8 mouse cellular contexts compared by ENCODE assay signal in the genomic region with DNA sequence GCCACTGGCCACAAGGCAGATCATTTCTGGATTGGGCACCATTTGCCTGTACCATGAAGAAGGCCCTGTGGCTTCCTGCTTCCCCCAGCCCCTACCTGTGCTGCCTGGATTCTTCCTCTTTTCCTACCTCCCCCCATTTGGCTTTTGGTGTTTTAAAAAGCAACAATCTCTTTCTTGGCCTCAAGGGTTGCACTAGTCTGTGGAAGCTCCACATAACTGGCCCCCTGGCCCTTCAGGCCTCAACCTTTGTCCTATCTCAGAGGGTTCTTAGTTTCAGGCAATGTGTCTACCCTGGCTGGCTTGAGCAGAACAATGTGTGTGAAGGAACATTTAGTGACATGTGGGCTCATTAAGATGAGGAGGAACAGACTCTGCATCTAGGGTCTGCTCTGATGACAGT. TPM values are rescaled to one million over a fixed set of nuclear protein-coding genes. Genes with fewer than 3 reads are reported as not detected.
DNase-seq lines count a peak whose midpoint lies in the region; ATAC-seq lines count a peak whose summit lies in the region.

Gene Pomgnt2, minus strand, starts transcription at position 101 of the 400 bp plus-strand sequence.

- H3K27ac ChIP-seq in embryonic facial prominence, embryonic 12.5 days: no peak within 1 kb of the TSS
- H3K27ac ChIP-seq in hindbrain, embryonic 13.5 days: no peak within 1 kb of the TSS
- H3K27ac ChIP-seq in liver, embryonic 16.5 days (ENCODE audit: low read length): no peak within 1 kb of the TSS

- DNase-seq in left cerebral cortex, adult 18-20 months (ENCODE audit: low spot score in 2 of 2): no peak
- no peak for DNase-seq in left cerebral cortex, adult 9 months (ENCODE audit: low spot score in 2 of 2)
- DNase-seq in right cerebral cortex, adult 18-20 months: no peak
- DNase-seq in adipocyte (ENCODE audit: low spot score): no peak

- no peaks in the 10 kb centered on the region for H3K27me3 ChIP-seq in embryonic facial prominence, embryonic 12.5 days
- peaks cover 8% of the 10 kb centered on the region; the same call in 1 of the 2 replicates for H3K27me3 ChIP-seq in hindbrain, embryonic 13.5 days
- H3K27me3 ChIP-seq in liver, embryonic 16.5 days (ENCODE audit: control insufficient read depth, insufficient read depth, low read depth, low read length): peaks cover 9% of the 10 kb centered on the region

- peaks cover 5% of the 10 kb centered on the region for H3K4me1 ChIP-seq in embryonic facial prominence, embryonic 12.5 days
- H3K4me1 ChIP-seq in hindbrain, embryonic 13.5 days (replicated peaks): peaks cover 25% of the 10 kb centered on the region
- H3K4me1 ChIP-seq in liver, embryonic 16.5 days (ENCODE audit: control insufficient read depth, low read depth, low read length): no peaks in the 10 kb centered on the region; the same call in none of the 2 replicates

- ATAC-seq in embryonic facial prominence, embryonic 12.5 days (ENCODE audit: insufficient number of reproducible peaks, insufficient read depth, low FRiP score, low TSS enrichment): no peak
- no peak for ATAC-seq in hindbrain, embryonic 13.5 days (ENCODE audit: low FRiP score)
- no peak for ATAC-seq in liver, embryonic 16.5 days (ENCODE audit: low read depth)
- no peak for ATAC-seq in granulocyte monocyte progenitor cell, adult 5-6 weeks (replicated peaks; ENCODE audit: poor library complexity, severe bottlenecking)

- H3K9me3 ChIP-seq in embryonic facial prominence, embryonic 12.5 days: no peaks in the 10 kb centered on the region
- H3K9me3 ChIP-seq in hindbrain, embryonic 13.5 days: no peaks in the 10 kb centered on the region
- H3K9me3 ChIP-seq in liver, embryonic 16.5 days (replicated peaks; ENCODE audit: control insufficient read depth, low read length): no peaks in the 10 kb centered on the region

- H3K4me3 ChIP-seq in embryonic facial prominence, embryonic 12.5 days: peak within 1 kb of the TSS; percentile 87
- H3K4me3 ChIP-seq in hindbrain, embryonic 13.5 days: peak within 1 kb of the TSS; percentile 83
- peak within 1 kb of the TSS; percentile 66 for H3K4me3 ChIP-seq in liver, embryonic 16.5 days (ENCODE audit: low read depth, low read length)

- H3K9ac ChIP-seq in embryonic facial prominence, embryonic 12.5 days: no peak within 1 kb of the TSS; the same call in 1 of the 2 replicates
- no peak within 1 kb of the TSS for H3K9ac ChIP-seq in hindbrain, embryonic 13.5 days
- no peak within 1 kb of the TSS for H3K9ac ChIP-seq in liver, embryonic 16.5 days (ENCODE audit: low read depth, low read length)

- peak within 1 kb of the TSS; percentile 86; the same call in 1 of the 2 replicates for H3K4me2 ChIP-seq in embryonic facial prominence, embryonic 12.5 days (replicated peaks)
- peak within 1 kb of the TSS; percentile 88 for H3K4me2 ChIP-seq in hindbrain, embryonic 13.5 days
- peak within 1 kb of the TSS; percentile 66; the same call in 1 of the 2 replicates for H3K4me2 ChIP-seq in liver, embryonic 16.5 days (ENCODE audit: low read depth, low read length)

- H3K36me3 ChIP-seq in embryonic facial prominence, embryonic 12.5 days: no peaks in the 10 kb centered on the region
- H3K36me3 ChIP-seq in hindbrain, embryonic 13.5 days: no peaks in the 10 kb centered on the region; the same call in 1 of the 2 replicates
- no peaks in the 10 kb centered on the region for H3K36me3 ChIP-seq in liver, embryonic 16.5 days (ENCODE audit: control insufficient read depth, insufficient read depth)

RNA-seq across cellular contexts. Expression of gene Pomgnt2, which starts in this region (rescaled TPM):
- 10 to 100 TPM; 43.2 to 43.4 TPM for total RNA-seq in left cerebral cortex, adult 18-20 months (2021)
- polyA plus RNA-seq in embryonic facial prominence, embryonic 12.5 days (2016; fragmentation: Nextera tagmentation; extraction: Ambion mirVana): 13.9 and 15.0 TPM in 2 replicates
- 23.4 and 25.2 TPM in 2 replicates for polyA plus RNA-seq in hindbrain, embryonic 13.5 days (2015; fragmentation: Nextera tagmentation; extraction: Ambion mirVana)
- polyA plus RNA-seq in liver, embryonic 16.5 days (2015; fragmentation: Nextera tagmentation; extraction: Ambion mirVana): 2.9 and 3.2 TPM in 2 replicates
- total RNA-seq in granulocyte monocyte progenitor cell, adult 5-6 weeks (2014; fragmentation: Nextera tagmentation): 6.3 and 10.6 TPM in 2 replicates
- 6.7 and 7.0 TPM in 2 replicates for total RNA-seq in granulocyte monocyte progenitor cell, adult 5-6 weeks (2017)
